Mouse (Mus musculus): ENCODE data around the gene Ube2d3. TPM values are rescaled to one million over a fixed set of nuclear protein-coding genes. Genes with fewer than 3 reads are reported as not detected.

The Ube2d3 gene
- polyA plus RNA-seq (2012; ENCODE audit: insufficient read depth, insufficient read length, low replicate concordance, missing spikeins): 60.9 and 109 TPM in 2 replicates

- peak within 1 kb of the TSS; percentile 88 for H3K4me3 ChIP-seq (ENCODE audit: insufficient read depth, low read depth, low read length)
- peak within 1 kb of the TSS; percentile 93 for H3K27ac ChIP-seq (ENCODE audit: insufficient read depth, low read depth, low read length)
- H3K4me1 ChIP-seq (ENCODE audit: control insufficient read depth, insufficient read depth, low read length): no peaks in the 10 kb centered on the region
- under 1% methylated on average over 56 of the region's 56 CpGs for WGBS
- no peak for TF ChIP-seq CTCF (IDR thresholded peaks at IDR 0.05; ENCODE audit: insufficient read depth, low read depth, low read length)
- peak; percentile 74; the same call in 1 of the 2 replicates for TF ChIP-seq POLR2A (IDR thresholded peaks at IDR 0.05; ENCODE audit: insufficient read depth, low read depth, low read length)
These were observed at the start of gene Ube2d3 for GRCm38 (mm10) chr3:135437758-135438495. TSS of gene Ube2d3 (plus strand) at chr3:135438149.

DNA sequence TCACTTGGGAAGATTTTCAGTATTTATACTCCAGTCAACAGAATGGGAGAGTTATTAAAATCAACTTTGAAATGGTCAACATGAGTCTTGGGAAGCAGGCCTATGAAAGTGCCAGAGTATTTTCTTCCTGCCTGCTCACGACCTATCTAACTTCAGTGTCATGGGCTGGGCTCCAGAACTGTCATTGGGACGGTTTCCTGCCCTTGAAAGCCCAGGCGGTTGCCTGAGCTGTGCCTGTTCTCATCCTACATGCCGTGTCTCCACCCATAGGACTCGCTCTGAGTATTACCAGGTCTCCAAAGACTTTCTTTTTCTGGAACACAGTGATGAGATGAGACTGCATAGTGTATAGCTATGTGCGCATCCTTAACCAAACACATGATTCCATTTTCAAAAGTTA lies 44.8 kb upstream of the Ube2d3 start:
- no peak for TF ChIP-seq CTCF (IDR thresholded peaks at IDR 0.05; ENCODE audit: insufficient read depth, low read depth, low read length)
- no peak for TF ChIP-seq POLR2A (IDR thresholded peaks at IDR 0.05; ENCODE audit: insufficient read depth, low read depth, low read length)
- no peak overlapping the region for H3K27ac ChIP-seq (ENCODE audit: insufficient read depth, low read depth, low read length)
- 86% methylated on average over 6 of the region's 6 CpGs for WGBS
- H3K4me3 ChIP-seq (ENCODE audit: insufficient read depth, low read depth, low read length): no peak overlapping the region
- H3K4me1 ChIP-seq (ENCODE audit: control insufficient read depth, insufficient read depth, low read length): no peaks in the 10 kb centered on the region

- no peak overlapping the region for H3K4me3 ChIP-seq (ENCODE audit: insufficient read depth, low read depth, low read length)
- TF ChIP-seq POLR2A (IDR thresholded peaks at IDR 0.05; ENCODE audit: insufficient read depth, low read depth, low read length) (no peak), CTCF (IDR thresholded peaks at IDR 0.05; ENCODE audit: insufficient read depth, low read depth, low read length) (no peak)
- WGBS: 83% methylated on average over 5 of the region's 5 CpGs
- H3K4me1 ChIP-seq (ENCODE audit: control insufficient read depth, insufficient read depth, low read length): no peaks in the 10 kb centered on the region
- H3K27ac ChIP-seq (ENCODE audit: insufficient read depth, low read depth, low read length): no peak overlapping the region
These were observed 42.9 kb upstream of the Ube2d3 start for GRCm38 (mm10) chr3:135395085-135395484.

DNA sequence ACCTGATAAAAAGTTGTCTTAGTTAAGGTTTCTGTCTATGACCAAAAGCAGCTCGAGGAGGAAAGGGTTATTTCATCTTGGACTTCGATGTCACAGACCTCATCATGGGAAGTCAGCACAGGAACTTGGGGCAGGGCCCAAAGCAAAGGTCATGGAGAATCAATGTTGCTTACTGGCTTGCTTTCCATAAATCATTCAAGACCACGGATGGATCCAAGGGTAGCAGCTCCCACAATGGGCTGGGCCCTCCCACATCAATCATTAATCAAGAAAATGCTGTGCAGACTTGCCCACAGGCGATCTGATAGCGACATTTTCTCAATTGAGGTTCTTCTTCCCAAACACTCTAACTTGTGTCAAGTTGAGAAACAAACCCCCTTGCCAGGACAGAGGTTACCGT lies 41.9 kb upstream of the Ube2d3 start:
- Histone ChIP-seq H3K4me3 (ENCODE audit: insufficient read depth, low read depth, low read length) (no peak overlapping the region), H3K27ac (ENCODE audit: insufficient read depth, low read depth, low read length) (no peak overlapping the region), H3K4me1 (ENCODE audit: control insufficient read depth, insufficient read depth, low read length) (no peaks in the 10 kb centered on the region)
- 77% methylated on average over 6 of the region's 6 CpGs for WGBS
- TF ChIP-seq CTCF (IDR thresholded peaks at IDR 0.05; ENCODE audit: insufficient read depth, low read depth, low read length) (no peak), POLR2A (IDR thresholded peaks at IDR 0.05; ENCODE audit: insufficient read depth, low read depth, low read length) (no peak)

GRCm38 (mm10) chr3:135397112-135397511 lies 40.8 kb upstream of the Ube2d3 start:
- TF ChIP-seq POLR2A (IDR thresholded peaks at IDR 0.05; ENCODE audit: insufficient read depth, low read depth, low read length) (no peak), CTCF (IDR thresholded peaks at IDR 0.05; ENCODE audit: insufficient read depth, low read depth, low read length) (no peak)
- Histone ChIP-seq H3K4me3 (ENCODE audit: insufficient read depth, low read depth, low read length) (no peak overlapping the region), H3K4me1 (ENCODE audit: control insufficient read depth, insufficient read depth, low read length) (no peaks in the 10 kb centered on the region)

GRCm38 (mm10) chr3:135402201-135402658 lies 35.7 kb upstream of the Ube2d3 start:
- H3K4me3 ChIP-seq (ENCODE audit: insufficient read depth, low read depth, low read length): no peak overlapping the region

More at GRCm38 (mm10) chr3:135397112-135397511, 40.8 kb upstream of the Ube2d3 start:
- no peak overlapping the region for H3K27ac ChIP-seq (ENCODE audit: insufficient read depth, low read depth, low read length)

DNA sequence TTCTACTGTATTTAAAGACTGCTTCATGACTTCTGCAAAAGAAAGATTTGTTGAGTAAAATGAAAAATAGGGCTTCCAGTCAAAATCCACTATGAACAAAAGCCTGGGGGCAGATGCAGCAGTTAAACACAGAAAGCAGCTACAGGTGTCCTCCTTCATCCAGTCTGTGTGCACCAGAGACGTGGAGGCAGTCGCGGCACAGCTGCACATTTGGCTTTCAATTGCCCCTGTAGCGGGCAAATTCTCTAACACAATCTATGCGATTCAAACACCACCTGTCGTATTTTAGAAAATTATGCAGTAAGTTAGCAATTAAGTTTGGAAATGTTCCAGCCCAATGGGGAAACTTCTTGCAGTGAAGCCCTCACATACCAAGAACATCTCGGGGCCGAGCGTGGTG lies 34.7 kb upstream of the Ube2d3 start:
- Histone ChIP-seq H3K4me3 (ENCODE audit: insufficient read depth, low read depth, low read length) (no peak overlapping the region), H3K27ac (ENCODE audit: insufficient read depth, low read depth, low read length) (no peak overlapping the region), H3K4me1 (ENCODE audit: control insufficient read depth, insufficient read depth, low read length) (peaks cover 7% of the 10 kb centered on the region)
- WGBS: 31% methylated on average over 9 of the region's 9 CpGs
- no peak for TF ChIP-seq CTCF (IDR thresholded peaks at IDR 0.05; ENCODE audit: insufficient read depth, low read depth, low read length)

More at GRCm38 (mm10) chr3:135402201-135402658, 35.7 kb upstream of the Ube2d3 start:
- 13% methylated on average over 10 of the region's 10 CpGs for WGBS
- no peak overlapping the region for H3K27ac ChIP-seq (ENCODE audit: insufficient read depth, low read depth, low read length)
- H3K4me1 ChIP-seq (ENCODE audit: control insufficient read depth, insufficient read depth, low read length): peaks cover 7% of the 10 kb centered on the region
- TF ChIP-seq POLR2A (IDR thresholded peaks at IDR 0.05; ENCODE audit: insufficient read depth, low read depth, low read length) (no peak), CTCF (IDR thresholded peaks at IDR 0.05; ENCODE audit: insufficient read depth, low read depth, low read length) (peak; percentile 74)

- peaks cover 7% of the 10 kb centered on the region for H3K4me1 ChIP-seq (ENCODE audit: control insufficient read depth, insufficient read depth, low read length)
- no peak overlapping the region for H3K27ac ChIP-seq (ENCODE audit: insufficient read depth, low read depth, low read length)
- no peak for TF ChIP-seq POLR2A (IDR thresholded peaks at IDR 0.05; ENCODE audit: insufficient read depth, low read depth, low read length)
- no peak for TF ChIP-seq CTCF (IDR thresholded peaks at IDR 0.05; ENCODE audit: insufficient read depth, low read depth, low read length)
- WGBS: 75% methylated on average over 5 of the region's 5 CpGs
- H3K4me3 ChIP-seq (ENCODE audit: insufficient read depth, low read depth, low read length): no peak overlapping the region
These were observed 34.1 kb upstream of the Ube2d3 start for GRCm38 (mm10) chr3:135403856-135404255.

- H3K4me1 ChIP-seq (ENCODE audit: control insufficient read depth, insufficient read depth, low read length): peaks cover 7% of the 10 kb centered on the region
- WGBS: 25% methylated on average over 4 of the region's 4 CpGs
- H3K4me3 ChIP-seq (ENCODE audit: insufficient read depth, low read depth, low read length): no peak overlapping the region
- no peak for TF ChIP-seq POLR2A (IDR thresholded peaks at IDR 0.05; ENCODE audit: insufficient read depth, low read depth, low read length)
- H3K27ac ChIP-seq (ENCODE audit: insufficient read depth, low read depth, low read length): no peak overlapping the region
These were observed 33.4 kb upstream of the Ube2d3 start for GRCm38 (mm10) chr3:135404599-135404998.
